ENCODE assay signal across 17 mouse cellular contexts in genomic region chr14:34564646-34565045, GRCm38 (mm10). TPM values are rescaled to one million over a fixed set of nuclear protein-coding genes. Genes with fewer than 3 reads are reported as not detected.
DNase-seq lines count a peak whose midpoint lies in the region; ATAC-seq lines count a peak whose summit lies in the region.
"Had no signal": no experiment of that assay in that cellular context is flagged by ENCODE, and none has a peak within 500 bp of the region (broad histone marks: within the 10 kb centered on the region; RNA-seq: fewer than 3 reads in every experiment).

No protein-coding gene starts in this region.

- no peak overlapping the region for H3K4me2 ChIP-seq in embryonic facial prominence, embryonic 13.5 days
- H3K4me2 ChIP-seq: midbrain, embryonic 11.5 days had no signal

- WGBS in embryonic facial prominence, embryonic 13.5 days, result 59% methylated on average over 5 of the region's 5 CpGs
- WGBS in embryonic facial prominence, embryonic 10.5 days, result 68% methylated on average over 5 of the region's 5 CpGs

- H3K9ac ChIP-seq in embryonic facial prominence, embryonic 13.5 days, result no peak overlapping the region
- H3K9ac ChIP-seq: liver, embryonic 14.5 days had no signal

- no peaks in the 10 kb centered on the region for H3K9me3 ChIP-seq in embryonic facial prominence, embryonic 13.5 days
- no peaks in the 10 kb centered on the region for H3K9me3 ChIP-seq in embryonic facial prominence, embryonic 10.5 days

- peaks cover 16% of the 10 kb centered on the region for H3K27me3 ChIP-seq in embryonic facial prominence, embryonic 13.5 days
- peaks cover 12% of the 10 kb centered on the region for H3K27me3 ChIP-seq in embryonic facial prominence, embryonic 10.5 days (replicated peaks; ENCODE audit: low read depth, poor library complexity, severe bottlenecking)

- intact Hi-C loops in heart, postnatal 10 days (cut with DNase I), result no loop called here

- no peak overlapping the region for H3K4me3 ChIP-seq in embryonic facial prominence, embryonic 13.5 days
- H3K4me3 ChIP-seq in embryonic facial prominence, embryonic 10.5 days, result no peak overlapping the region
- H3K4me3 ChIP-seq: layer of hippocampus, adult 2 months had no signal

- no peak for DNase-seq in embryonic facial prominence, embryonic 10.5 days (ENCODE audit: low spot score)
- DNase-seq in adipocyte (ENCODE audit: low spot score), result peak; percentile 46
- peak; percentile 82 to 83 for DNase-seq in heart, postnatal 10 days
- peak; percentile 48 for DNase-seq in lung, postnatal 25 days (ENCODE audit: low spot score)
- DNase-seq in cerebellum, postnatal 10 days, result no peak
- DNase-seq in kidney, adult 9 months, result no peak
- DNase-seq: cerebellum, adult 11-12 months had no signal

- peak overlapping the region; percentile 44 for H3K27ac ChIP-seq in embryonic facial prominence, embryonic 13.5 days
- H3K27ac ChIP-seq in embryonic facial prominence, embryonic 10.5 days (replicated peaks), result no peak overlapping the region
- H3K27ac ChIP-seq: layer of hippocampus, adult 2 months; liver, embryonic 14.5 days had no signal

- ATAC-seq in embryonic facial prominence, embryonic 13.5 days (ENCODE audit: insufficient number of reproducible peaks, insufficient read depth, low FRiP score, low TSS enrichment, low read depth), result no peak
- no peak for ATAC-seq in frontal cortex, adult (ENCODE audit: low TSS enrichment)
- ATAC-seq: inflammation-experienced regulatory T-cells, adult 6 months had no signal

- no peaks in the 10 kb centered on the region for H3K36me3 ChIP-seq in embryonic facial prominence, embryonic 13.5 days
- H3K36me3 ChIP-seq in embryonic facial prominence, embryonic 10.5 days (replicated peaks), result no peaks in the 10 kb centered on the region

- H3K4me1 ChIP-seq in embryonic facial prominence, embryonic 13.5 days, result peaks cover 59% of the 10 kb centered on the region
- peaks cover 31% of the 10 kb centered on the region for H3K4me1 ChIP-seq in embryonic facial prominence, embryonic 10.5 days

RNA-seq across cellular contexts. Expression of gene Ldb3, which starts 23.8 kb away (rescaled TPM):
- polyA plus RNA-seq in embryonic facial prominence, embryonic 13.5 days (2015; fragmentation: Nextera tagmentation; extraction: Ambion mirVana), result 0.76 and 1.5 TPM in 2 replicates
- polyA plus RNA-seq in embryonic facial prominence, embryonic 10.5 days (2016; fragmentation: Nextera tagmentation; extraction: Ambion mirVana), result 0.59 TPM in 1 of 2 replicates, not detected in the other
- 100 to 1,000 TPM; 879 to 920 TPM for total RNA-seq in heart, postnatal 10 days (2021)
- polyA plus RNA-seq: inflammation-experienced regulatory T-cells, adult 6 months had no signal

RNA-seq across cellular contexts. Expression of gene Opn4, which starts 35.3 kb away (rescaled TPM):
- not detected in 2 replicates for polyA plus RNA-seq in embryonic facial prominence, embryonic 13.5 days (2015; fragmentation: Nextera tagmentation; extraction: Ambion mirVana)
- 0.23 and 0.27 TPM in 2 replicates for polyA plus RNA-seq in embryonic facial prominence, embryonic 10.5 days (2016; fragmentation: Nextera tagmentation; extraction: Ambion mirVana)
- total RNA-seq in heart, postnatal 10 days (2021), result 1 to 10 TPM; 2.0 to 2.3 TPM
- total RNA-seq: adrenal gland, postnatal 4 days; layer of hippocampus, adult 2 months; left cerebral cortex, postnatal 25 days had no signal
- polyA plus RNA-seq: inflammation-experienced regulatory T-cells, adult 6 months; liver, embryonic 14.5 days; midbrain, embryonic 11.5 days; neural tube, embryonic 11.5 days; urinary bladder, adult 2 months had no signal

RNA-seq across cellular contexts. Expression of gene 9230112D13Rik, which starts 42.0 kb away (rescaled TPM):
- not detected in 2 replicates for polyA plus RNA-seq in embryonic facial prominence, embryonic 13.5 days (2015; fragmentation: Nextera tagmentation; extraction: Ambion mirVana)
- not detected in 2 replicates for polyA plus RNA-seq in embryonic facial prominence, embryonic 10.5 days (2016; fragmentation: Nextera tagmentation; extraction: Ambion mirVana)
- not detected for total RNA-seq in heart, postnatal 10 days (2021)
- total RNA-seq: adrenal gland, postnatal 4 days; layer of hippocampus, adult 2 months; left cerebral cortex, postnatal 25 days had no signal
- polyA plus RNA-seq: inflammation-experienced regulatory T-cells, adult 6 months; liver, embryonic 14.5 days; midbrain, embryonic 11.5 days; neural tube, embryonic 11.5 days had no signal

Comparison
In these comparisons a context has a peak if more than half of its experiments do, and no peak if none do; other contexts are left out.
1. DNase-seq: peak in adipocyte (single experiment), heart, postnatal 10 days (2 of 2) and lung, postnatal 25 days (single experiment); none in embryonic facial prominence, embryonic 10.5 days (single experiment), cerebellum, postnatal 10 days (0 of 2) and kidney, adult 9 months (single experiment).